Mouse (Mus musculus) frontal cortex, postnatal 14 days (tissue): ENCODE results near the gene Cnp.
"Not testable (repeated sequence)": the region's sequence is repeated elsewhere in the genome, so short reads cannot be mapped to it uniquely, and the experiment has no call there.

Experiments used
- DNase-seq, 2 experiments: peaks; one replicate each; pipeline ENCODE4 v3.0.0; 2022; ENCODE audit warnings: low spot score in 2 of 2

Cnp gene

DNA sequence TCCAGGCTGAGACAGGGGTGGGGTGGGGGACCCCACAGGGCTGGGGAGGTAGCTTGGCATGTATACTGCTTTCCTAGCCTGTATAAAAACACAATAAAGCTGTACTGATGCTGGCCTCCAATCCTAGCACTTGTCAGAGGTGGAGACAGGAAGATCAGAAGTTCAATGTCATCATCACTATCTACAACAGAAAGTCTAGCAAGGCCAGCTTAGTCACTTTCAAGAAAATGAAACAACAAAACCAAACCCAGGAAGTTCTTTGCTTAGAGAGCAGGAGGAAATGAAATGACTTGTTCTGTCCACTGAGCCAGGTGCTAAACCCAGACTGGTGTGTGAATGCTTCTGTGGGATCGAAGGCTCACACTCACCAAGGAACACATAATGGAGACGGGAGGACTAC is 13.8 kb downstream of the Cnp start:
- no peak for DNase-seq

DNA sequence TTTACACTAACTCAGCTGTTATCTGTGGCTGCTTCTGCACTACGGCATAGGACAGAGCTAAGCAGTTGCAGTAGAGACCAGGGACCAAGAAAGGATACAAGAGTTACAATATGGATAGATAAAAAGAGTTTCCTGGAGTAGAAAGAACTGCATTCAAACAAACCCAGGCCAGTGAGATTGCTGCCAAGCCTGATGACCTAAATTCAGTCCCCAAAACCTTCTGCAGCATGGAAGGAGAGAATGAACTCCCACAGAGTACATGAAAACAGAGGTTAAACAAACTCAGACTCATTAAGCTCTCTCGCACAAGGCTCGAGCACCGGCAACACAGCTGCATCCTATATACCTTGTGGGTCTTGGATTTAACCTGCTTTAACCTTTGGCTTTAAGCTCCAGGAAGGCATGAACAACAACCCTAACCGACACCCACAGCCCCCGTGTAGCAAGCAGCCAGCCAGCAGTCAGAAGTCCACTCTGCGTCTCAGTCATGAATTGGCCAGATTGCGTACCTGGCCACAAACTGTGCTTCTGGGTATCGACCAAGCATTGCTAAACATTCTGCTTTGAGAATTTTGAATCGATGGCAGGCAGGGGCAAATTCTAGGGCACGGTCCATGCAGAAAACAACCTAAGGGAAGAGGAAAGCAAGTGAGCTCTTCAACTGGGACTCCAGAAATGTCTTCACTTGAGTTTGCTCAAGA is 17.8 kb downstream of the Cnp start:
- no peak for DNase-seq

DNA sequence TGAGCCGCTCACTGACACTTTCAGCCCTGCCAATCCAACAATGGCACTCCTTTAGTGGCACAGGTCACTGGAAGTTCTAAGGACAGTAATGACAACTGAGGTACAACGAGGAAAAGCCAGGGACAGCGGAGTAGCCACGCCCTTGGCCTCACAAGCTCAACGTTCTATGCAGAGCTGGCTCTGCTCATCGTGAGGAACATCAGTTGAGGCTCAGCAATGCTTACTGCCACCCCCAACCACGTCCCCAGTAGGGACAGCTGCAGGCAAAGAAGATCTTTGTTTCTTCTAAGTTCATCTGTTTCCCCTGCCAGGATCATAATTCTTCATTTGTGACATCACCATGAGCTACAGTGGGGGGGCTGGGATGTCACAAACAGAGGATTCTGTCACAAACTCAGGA is 19.9 kb downstream of the Cnp start:
- DNase-seq = no peak

DNA sequence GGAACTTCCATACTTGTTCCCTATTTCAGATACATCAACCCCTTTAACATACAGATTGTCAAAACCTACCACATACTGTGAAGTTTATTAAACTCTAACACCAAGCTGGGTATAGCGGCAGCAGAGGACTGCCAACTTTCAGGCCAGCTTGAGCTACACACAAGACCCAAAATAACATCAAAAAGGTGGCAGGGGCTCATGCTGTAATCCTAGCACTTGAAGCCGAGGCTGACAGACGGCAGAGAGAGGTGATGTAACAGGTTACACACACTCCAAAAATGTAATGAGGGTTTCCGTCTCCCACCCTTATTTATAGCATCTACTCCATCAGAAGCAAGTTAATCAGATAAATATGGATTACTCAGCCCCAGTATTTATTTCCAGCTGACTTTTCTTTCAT is 20.8 kb downstream of the Cnp start:
- DNase-seq = no peak

DNA sequence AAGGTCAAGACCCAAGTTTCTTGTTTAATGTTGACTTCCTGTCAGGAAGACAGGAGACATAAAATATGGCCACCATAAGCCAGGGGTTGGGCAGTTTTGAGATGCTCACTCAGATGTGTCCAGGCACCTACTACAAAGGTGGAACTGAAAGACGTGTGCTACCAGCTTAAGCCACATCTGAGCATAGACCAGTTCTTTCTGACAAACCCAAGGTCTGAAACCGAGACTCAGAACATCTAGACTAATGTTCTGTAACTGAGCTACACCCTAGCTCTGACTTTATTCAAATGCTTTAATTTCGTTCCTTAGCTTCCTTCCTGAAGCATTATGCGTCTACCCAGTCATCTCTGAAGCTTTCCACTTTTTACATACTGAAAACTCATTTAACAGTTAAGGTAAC is 23.4 kb downstream of the Cnp start:
- DNase-seq = no peak

DNA sequence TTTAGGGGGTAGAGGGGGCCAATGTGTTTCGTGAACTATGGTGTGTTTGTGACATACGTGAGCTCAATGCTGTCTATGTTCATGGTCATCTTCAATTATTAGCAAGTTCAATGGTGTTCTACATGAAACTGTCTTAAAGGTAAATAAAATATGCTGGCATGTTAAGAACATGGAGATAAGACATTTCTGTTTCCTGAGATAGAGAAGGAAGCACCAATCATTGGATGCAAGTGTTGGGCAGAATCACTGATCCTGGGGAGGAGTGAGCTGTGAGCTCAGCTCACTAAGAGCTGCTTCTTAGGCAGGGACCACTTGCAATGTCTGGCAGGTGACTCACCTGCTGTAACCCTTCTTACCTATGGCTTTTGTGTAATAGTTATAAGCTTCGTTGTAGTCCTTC is 26.7 kb downstream of the Cnp start:
- DNase-seq = no peak

DNA sequence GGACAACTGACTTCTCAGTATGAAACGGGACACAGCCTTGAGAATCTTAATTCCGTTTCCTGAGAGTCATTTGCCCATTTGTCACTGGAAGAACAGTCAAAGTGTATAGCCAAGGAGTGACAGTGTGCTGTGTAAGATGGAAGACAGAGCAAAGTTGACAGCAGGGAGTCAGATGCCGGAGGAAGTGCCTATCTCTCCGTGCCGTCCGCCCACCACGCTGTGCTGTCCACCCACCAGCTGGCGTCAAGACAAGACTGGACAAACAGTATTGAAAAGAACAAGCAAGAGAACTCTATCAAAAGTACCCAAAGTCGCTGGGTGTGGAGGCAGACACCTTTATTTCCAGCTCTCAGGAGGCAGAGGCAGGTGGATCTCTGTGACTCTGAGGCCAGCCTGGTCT is 28.5 kb downstream of the Cnp start:
- DNase-seq = no peak

DNA sequence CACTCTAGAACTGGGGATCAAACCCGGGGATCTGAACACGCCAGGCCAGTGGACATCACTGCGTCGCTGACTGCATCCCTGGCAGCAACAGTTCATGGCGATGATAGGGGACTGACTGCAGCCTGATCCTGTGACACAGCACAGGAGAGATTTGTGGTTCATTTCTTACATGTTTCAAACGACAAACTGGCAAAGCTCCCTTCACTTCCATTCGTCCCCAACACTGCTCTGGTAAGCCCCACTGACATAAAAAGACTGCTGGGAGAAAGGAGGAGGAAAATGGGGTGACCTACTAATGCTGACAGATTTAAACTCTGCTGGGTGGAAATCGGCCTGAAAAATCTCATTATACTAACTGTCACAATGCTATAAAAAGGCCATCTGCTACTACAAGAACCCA is 29.1 kb downstream of the Cnp start:
- DNase-seq = no peak

DNA sequence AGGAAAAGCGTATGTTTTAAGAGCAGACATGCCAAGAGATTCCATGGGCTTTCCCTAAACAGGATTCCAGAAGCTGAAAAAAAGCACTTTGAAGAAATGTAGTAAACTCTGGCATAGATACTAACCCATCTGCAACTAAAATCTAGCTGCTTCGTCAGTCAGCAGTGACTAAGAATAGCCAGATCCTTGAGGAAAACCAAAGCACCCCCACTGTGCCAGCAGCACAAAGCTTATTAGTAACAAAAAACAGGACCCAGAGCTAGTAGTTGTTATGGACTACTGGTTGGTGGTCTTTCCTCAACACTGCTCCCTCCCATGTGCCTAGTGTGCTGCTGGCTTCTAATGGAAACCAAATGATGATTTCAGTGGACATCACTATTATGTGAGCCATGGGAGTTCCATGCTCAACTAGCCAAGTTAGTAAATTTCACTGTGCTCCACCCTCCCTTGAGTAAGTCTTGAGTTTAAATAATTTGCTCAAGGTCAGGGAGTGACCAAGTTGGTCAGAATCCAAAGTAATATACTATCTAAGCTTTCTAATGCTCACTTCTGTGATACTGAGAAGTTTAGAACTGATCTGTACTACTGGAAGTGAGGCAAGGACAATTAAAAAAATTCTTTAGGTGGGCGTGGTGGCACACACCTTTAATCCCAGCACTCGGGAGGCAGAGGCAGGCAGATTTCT is 29.8 kb downstream of the Cnp start:
- DNase-seq = no peak

DNA sequence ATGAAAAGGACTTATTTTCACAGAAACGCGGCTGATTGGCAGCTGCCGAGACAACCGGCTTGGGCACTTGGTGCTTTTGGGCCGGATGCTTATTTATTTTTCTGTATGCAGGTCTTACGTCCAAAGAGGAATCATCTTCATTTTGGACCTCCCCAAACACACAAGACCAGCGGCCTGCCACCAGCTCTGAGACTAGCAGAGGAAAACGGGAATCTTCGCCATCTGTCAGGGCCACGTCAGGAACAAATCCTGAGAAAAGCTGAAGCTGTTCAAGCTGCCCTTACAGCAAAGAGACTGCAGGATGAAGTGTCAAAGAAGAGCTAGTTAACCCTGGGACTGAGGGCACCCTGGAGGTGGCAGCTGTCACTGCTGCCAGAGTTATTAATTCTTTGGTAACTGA is 30.7 kb downstream of the Cnp start:
- no peak for DNase-seq

DNA sequence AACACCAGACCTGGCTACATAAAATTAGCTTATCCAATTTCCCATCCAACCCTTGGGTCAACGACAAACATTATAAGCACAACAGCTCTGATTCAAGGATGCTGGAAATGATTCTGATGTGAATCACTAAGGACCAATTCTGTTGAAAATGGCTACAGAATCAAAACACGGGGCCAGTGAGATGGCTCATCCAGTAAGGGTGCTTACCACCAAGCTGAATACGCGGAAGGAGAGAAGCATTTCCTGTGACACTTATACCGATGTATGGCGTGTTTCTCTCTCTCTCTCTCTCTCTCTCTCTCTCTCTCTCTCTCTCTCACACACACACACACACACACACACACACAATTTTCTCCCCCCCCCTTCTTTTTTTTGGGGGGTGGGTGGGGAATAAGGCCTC is 32.4 kb downstream of the Cnp start:
- no peak for DNase-seq

DNA sequence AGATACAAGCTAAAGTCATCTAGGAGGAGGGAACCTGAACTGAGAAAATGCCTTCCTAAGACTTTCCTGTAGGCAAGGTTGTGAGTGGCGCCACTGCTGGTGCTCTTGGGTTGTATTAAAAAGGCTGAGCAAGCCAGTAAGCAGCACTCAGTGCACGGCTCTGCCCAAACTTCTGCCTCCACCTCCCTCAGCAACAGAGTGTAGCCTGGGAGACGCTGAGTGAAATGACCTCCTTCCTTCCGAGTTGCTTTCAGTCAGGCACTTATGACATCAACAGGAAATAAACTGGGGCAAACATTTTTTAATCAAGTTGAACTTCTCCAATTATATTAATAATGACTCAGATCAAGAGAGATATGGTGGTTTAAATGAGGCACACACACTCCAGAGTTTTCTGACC is 34.1 kb downstream of the Cnp start:
- no peak for DNase-seq

DNA sequence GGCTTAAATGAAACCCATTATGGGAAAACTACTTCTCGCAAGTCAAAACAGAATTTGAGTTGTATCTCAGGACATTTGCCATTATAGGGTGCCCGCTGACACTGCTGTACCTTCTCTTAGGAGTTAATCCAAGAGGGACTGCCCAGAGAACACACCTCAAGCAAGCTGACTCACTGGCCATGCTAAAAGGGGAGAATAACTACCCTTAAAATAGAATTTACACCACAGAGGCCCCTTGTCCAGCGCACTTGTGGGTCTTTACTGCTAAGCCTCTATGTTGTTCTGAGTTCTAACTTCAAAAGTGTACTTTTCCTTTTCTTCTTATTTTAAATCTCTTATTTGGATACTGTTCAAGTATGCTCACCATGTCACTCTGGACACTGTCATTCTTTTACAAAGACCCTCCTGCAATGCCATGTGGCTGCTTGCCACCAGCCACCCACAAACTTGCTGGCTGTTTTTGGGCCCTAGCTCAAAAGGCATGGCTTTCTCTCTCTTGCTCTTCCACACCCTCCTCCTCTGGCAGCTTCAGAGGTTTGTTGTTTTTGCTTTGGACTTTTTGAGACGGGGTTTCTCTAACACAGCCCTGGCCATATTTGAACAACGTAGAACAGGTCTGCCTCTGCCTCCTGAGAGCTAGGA is 34.8 kb downstream of the Cnp start:
- DNase-seq = no peak

DNA sequence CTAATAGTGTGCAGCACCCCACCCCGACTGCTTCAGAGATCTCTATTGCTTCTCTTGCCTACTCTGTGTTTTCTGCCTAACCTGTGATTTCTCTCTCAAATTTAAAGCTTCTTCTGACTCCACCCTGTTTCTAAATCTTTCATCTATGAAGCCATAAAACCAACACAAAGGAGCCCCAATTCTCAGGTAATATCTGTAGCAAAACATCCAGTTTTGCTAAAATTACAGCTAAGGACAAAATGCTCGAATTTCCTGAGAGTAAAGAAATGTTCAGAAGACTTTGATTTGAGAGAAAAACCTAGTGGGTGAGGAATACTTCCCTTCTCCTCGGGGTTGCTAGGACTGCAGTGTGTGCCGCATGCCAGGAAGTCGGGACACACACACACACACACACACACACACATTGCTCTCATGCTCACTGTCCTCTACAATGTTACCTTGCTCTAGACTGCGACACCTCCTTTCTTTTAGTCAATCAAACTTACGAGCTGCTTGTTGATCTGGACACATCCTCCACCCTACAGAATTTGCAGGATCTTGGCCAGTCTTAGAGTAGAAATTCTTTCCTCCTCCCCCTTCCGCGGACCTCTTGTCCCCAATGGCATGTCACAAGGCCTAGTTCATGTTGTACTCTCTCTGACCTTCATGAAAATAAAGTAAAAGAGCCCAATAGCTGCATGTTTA is 35.4 kb downstream of the Cnp start:
- DNase-seq = no peak

DNA sequence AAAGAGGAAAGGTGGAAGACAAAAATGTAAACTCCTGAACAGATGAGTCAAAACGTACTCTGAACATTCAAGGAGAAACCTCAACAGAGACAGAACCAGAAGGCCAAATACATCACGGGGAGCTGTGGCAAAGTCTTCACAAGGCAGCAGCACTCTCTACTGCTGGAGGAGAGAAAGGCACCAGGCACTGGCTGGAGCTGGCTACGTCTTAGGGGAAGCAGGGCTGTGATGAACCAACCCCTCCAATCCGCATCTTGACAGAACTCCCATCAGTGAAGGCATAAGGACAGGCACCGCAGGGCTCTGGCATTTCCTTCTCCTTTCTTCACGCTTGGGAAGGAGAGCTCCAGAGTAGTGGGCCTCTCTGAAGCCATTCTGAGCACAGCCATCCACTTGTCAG is 36.9 kb downstream of the Cnp start:
- DNase-seq = no peak

DNA sequence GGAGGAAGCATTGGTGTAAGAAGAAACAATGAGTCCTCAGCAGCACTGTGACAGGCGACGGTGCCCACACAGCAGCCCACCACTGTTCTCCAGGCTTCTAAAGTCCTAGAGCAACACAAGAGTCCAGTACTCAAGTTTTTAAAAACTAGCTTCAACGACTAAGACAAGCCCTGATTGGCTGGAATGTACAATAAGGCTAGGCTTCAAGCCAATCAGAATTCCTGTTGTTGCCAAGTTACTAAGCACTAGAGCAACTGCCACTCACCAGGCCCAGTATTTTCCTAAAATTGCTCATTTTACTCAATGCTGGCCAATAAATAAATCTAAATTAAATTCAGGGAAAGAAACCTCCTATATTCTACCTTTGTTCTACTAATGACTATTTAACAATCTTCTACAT is 38.5 kb downstream of the Cnp start:
- no peak for DNase-seq

DNA sequence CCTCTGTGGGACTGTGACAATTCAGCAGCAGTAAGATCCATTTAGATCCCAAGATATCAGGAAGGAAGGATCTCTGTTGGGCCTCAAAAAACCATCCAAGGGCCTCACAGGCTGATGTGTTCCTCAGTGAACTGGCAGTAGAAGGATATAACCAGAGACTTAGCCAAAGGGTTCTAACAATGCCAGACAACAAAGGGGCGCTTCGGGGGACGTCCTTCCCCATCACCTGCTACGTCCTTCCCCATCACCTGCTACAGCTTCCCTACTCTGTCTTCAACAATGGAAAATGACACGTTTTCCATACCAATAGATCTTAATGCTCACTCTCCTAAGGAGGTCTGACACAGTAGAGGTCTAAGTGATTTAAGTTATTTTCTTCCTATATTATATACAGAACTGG is 41.6 kb downstream of the Cnp start:
- DNase-seq = no peak

DNA sequence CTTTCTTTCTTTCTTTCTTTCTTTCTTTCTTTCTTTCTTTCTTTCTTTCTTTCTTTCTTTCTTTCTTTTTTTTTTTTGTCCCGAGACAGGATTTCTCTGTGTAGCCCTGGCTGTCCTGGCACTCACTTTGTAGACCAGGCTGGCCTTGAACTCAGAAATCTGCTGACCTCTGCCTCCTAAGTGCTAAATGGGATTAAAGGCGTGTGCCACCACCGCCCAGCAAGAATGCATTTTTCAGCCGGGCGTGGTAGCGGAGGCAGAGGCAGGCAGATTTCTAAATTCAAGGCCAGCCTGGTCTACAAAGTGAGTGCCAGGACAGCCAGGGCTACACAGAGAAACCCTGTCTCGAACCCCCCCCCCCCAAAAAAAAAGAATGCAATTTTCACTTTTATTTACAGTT is 42.1 kb downstream of the Cnp start:
- not testable (repeated sequence) for DNase-seq

DNA sequence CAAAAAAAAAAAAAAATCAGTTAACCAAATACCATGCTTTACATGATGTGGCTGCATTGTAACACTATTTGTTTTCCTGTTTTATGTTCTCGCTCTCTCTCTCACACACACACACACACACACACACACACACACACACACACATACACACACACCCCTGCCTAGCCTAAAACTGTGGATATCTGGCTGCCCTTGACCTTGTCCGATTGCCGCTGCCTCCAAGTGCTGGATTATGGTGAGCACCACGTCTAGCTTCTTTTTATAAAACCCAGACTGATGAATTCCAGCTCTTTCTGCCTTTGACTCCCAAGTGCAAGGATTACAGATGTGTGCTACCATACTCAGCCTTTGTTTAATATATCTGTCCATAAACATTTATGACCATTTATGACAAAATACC is 42.8 kb downstream of the Cnp start:
- DNase-seq = no peak

DNA sequence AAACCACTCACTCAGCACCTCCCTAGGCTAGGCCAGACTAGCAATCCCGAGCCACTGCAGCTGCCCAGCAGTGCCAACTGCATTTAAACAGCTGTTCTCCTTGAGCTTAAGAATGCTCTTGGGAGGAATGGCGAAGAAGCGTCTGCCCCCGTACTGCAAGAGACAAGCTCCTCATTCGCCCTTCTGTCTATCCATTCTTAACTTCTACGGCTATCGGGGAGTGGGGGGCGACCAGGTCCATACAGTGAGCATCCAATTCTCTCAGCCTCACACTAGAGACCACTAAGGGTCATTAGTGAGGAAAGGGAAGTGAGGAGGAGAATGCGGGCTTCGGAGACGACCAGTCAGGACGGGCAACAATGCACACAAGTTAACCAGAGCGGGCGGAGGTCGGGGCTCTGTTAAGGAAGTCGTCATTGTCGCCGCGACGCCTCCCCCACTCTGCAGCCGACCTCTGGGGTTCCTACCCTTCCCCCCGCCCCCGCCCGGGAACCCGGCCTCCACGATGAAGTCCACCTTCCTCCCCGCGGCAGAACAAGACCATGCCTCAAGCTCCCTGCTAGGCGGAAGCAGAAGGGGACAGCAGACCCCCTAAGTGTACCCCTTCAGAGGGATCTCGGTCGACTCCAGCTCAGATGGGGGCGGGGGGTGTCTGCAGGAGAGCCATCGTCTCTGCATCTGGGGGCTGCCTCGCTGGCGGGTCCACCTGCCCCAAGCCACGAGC is 44.2 kb downstream of the Cnp start, which contains the start of gene Nkiras2:
Nkiras2 (plus strand) TSS at position 484 of the 724 bp plus-strand sequence.
- peak; percentile 47 to 52 for DNase-seq

DNA sequence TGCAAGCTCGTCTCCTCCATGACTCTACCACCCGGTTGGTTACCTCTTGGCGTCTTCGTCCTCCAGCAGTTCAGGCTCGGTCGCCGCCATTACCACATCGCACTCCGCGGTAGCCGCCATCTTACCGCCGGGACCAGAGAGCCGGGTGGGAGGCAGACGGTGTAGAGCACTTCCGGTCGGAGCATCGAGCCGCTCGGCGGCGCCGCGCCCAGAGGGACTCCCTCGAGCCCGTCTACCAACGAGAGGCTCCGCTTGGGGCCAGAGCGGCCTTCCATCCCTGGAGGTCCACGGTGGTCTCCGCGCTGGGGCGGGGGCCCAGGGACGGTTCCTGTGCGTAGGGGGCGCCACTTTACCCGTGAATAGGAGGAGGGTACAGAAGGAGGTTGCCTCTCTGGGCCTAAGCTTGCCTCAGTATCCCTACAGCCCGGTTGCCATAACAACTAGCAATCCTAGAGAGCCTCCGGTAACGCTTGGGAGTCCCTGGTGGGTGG is 44.8 kb downstream of the Cnp start:
- DNase-seq = peak; percentile 97 to 98

DNA sequence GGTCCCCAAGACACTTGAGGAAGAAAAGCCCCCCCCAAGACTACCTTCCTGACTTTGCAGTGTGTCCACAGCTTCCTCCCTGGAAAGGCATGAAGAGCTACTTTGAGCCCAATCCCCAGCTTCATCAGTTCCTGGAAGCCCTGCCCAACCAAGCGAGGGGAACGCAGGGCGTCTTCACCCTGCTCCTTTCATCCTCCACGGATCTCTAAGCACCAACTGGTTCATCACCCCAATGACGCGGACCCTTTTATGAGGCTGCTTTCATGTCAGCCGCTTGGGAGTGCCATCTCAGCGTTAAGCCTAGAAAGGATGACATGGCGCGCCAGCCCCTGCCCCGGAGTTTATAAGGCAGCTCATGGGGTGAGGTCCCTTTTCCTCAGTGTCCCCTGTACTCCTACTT is 45.3 kb downstream of the Cnp start, which contains the start of gene Dnajc7:
Dnajc7 (minus strand) TSS at position 187 of the 400 bp plus-strand sequence.
- no peak for DNase-seq
